Mouse (Mus musculus) forebrain, embryonic 10.5 days (tissue): Measurements from ENCODE around the gene Gm21973. TPM values are rescaled to one million over a fixed set of nuclear protein-coding genes. Genes with fewer than 3 reads are reported as not detected.

Experiments
- DNase-seq: peaks from one replicate; pipeline ENCODE4 v3.0.0-alpha.2; 2017; ENCODE audit warnings: low spot score; ENCODE audit errors: extremely low spot score
- H3K27ac ChIP-seq: fragments of 300-500 bp; sonication (generic); 2 replicates; pipeline ENCODE4 v1.5.1; 2016; ENCODE audit warnings: mild to moderate bottlenecking
- H3K27me3 ChIP-seq: fragments of 300-500 bp; sonication (generic); 2 replicates; pipeline ENCODE4 v1.6.1; 2016; ENCODE audit warnings: mild to moderate bottlenecking; ENCODE audit not compliant: poor library complexity, severe bottlenecking
- H3K36me3 ChIP-seq: fragments of 300-500 bp; sonication (generic); replicated peaks from 2 replicates; pipeline ENCODE4 v1.6.1; 2016; ENCODE audit warnings: mild to moderate bottlenecking, moderate library complexity
- H3K4me1 ChIP-seq: fragments of 300-500 bp; sonication (generic); 2 replicates; pipeline ENCODE4 v1.6.1; 2016
- H3K4me3 ChIP-seq: fragments of 300-500 bp; sonication (generic); 2 replicates; pipeline ENCODE4 v1.5.1; 2016; ENCODE audit warnings: mild to moderate bottlenecking, moderate library complexity
- H3K9me3 ChIP-seq: fragments of 300-500 bp; sonication (generic); 2 replicates; pipeline ENCODE4 v1.6.1; 2016; ENCODE audit warnings: mild to moderate bottlenecking, moderate library complexity
- WGBS: fragments of 180-500 bp; shearing (Covaris S2); methylation state at CpG from one replicate; pipeline ENCODE4 v1.1.7; 2016; 5-methylcytosine and 5-hydroxymethylcytosine counted together
- polyA plus RNA-seq: library from polyadenylated mRNA; unstranded; fragments of >200 nt; fragmentation: Nextera tagmentation; extraction: Ambion mirVana; gene quantifications from 2 replicates; pipeline ENCODE4 v1.2.1, GENCODE M21; 2016

The Gm21973 gene
- polyA plus RNA-seq, 1 experiment from 2014 or later, result not detected

- DNase-seq, result no peak
- no peak overlapping the region for H3K27ac ChIP-seq
- H3K9me3 ChIP-seq, result no peaks in the 10 kb centered on the region
- no peaks in the 10 kb centered on the region for H3K36me3 ChIP-seq
- H3K4me1 ChIP-seq, result no peaks in the 10 kb centered on the region
- no peaks in the 10 kb centered on the region for H3K27me3 ChIP-seq
- 79% methylated on average over 3 of the region's 3 CpGs for WGBS
- no peak overlapping the region for H3K4me3 ChIP-seq
Measured at GRCm38 (mm10) chr15:10338606-10339005, 13.4 kb downstream of the Gm21973 start.

DNA sequence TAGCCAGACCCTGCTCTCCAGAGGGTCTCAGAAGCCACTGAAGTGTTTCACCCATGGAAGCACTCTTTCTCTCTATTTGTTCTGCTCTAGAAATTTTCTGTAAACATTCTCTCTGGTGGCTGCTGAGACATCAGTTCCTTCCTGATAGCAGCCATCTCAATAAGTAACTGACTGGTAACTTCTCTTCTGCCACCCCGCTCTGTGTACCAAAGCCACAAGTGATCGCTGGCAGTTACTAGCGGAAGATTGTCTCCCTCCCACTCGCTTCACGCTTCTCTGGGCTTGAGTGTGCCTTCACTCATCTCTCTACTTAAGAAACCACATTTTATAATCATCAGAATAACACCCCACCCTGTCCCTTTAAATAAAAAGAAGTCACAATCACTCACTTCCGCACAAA, 21.9 kb downstream of the Gm21973 start:
- DNase-seq, result no peak
- no peaks in the 10 kb centered on the region for H3K27me3 ChIP-seq
- H3K9me3 ChIP-seq, result no peaks in the 10 kb centered on the region
- H3K4me1 ChIP-seq, result no peaks in the 10 kb centered on the region
- 94% methylated on average over 6 of the region's 6 CpGs for WGBS
- H3K4me3 ChIP-seq, result no peak overlapping the region
- no peaks in the 10 kb centered on the region for H3K36me3 ChIP-seq
- H3K27ac ChIP-seq, result no peak overlapping the region

DNA sequence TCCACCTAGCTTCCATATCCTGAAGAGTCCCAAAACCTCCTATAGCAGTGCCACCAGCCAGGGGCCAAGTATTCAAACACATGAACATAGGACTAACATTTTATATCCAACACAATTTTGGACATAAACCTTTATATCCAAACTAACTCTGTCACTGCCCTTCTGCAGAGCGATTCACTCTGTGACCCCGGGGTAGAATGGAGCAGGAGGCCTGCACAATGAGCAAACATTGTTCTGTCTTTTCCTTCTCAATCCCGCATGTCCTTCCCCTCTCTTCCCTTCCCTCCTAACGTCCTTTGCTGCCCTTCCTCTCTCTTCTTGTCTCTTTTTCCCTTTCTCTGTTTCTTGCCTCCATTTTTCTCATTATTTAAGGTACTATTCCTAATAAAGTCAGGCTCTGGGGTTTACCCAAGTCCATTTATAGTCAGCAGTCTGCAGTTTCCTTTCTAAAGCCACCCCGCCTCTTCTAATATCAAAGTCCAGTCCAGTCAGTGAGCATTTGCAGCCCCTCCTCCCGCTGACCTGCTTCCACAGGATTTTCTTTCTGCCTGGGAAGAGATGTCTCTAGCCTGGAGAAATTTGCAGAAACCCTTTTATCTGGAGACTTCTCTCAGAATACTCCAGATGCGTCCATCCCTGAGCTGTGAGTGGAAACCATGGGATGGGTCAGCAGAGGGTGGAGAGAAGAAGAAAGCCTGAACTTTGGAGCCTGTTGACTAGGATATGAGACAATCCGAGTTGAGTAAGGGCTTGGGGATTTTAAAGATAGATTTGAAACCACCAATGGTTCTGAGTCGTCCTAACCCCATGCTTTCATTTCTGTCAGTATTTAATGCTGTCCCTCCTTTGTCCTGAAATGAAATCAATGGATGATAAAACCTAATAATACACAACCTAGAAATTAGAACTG, 33.1 kb downstream of the Gm21973 start, which contains the start of gene Agxt2:
TSS of gene Agxt2 (plus strand) at position 494 of the 910 bp plus-strand sequence.
- no peaks in the 10 kb centered on the region for H3K27me3 ChIP-seq
- no peak within 1 kb of the TSS for H3K27ac ChIP-seq
- no peaks in the 10 kb centered on the region for H3K36me3 ChIP-seq
- H3K4me3 ChIP-seq, result no peak within 1 kb of the TSS
- no peak for DNase-seq
- no peaks in the 10 kb centered on the region for H3K4me1 ChIP-seq
- 80% methylated on average over 9 of the region's 9 CpGs for WGBS
- H3K9me3 ChIP-seq, result no peaks in the 10 kb centered on the region

DNA sequence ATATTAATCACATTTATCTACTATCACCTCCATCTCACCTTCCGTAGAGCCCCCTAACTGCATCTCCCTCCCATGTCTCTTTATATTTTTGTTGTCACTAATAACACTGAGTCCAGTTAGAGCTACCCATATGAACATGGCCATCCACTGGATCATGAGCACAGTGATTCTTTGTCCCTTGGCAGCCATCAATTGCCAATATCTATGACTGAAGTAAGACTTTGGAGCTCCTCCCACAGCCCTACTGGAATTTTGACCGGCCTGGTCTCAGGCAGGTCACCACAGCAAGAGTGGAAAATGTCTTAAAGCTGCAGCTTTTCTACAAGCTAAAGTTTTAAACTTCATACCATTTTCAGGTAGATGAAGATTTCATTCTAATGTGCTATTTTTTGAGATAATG, 41.2 kb downstream of the Gm21973 start:
- H3K27ac ChIP-seq, result no peak overlapping the region
- DNase-seq, result no peak
- no peak overlapping the region for H3K4me3 ChIP-seq
- no peaks in the 10 kb centered on the region for H3K9me3 ChIP-seq
- no peaks in the 10 kb centered on the region for H3K27me3 ChIP-seq
- H3K4me1 ChIP-seq, result no peaks in the 10 kb centered on the region
- 95% methylated on average over 2 of the region's 2 CpGs for WGBS
- no peaks in the 10 kb centered on the region for H3K36me3 ChIP-seq

DNA sequence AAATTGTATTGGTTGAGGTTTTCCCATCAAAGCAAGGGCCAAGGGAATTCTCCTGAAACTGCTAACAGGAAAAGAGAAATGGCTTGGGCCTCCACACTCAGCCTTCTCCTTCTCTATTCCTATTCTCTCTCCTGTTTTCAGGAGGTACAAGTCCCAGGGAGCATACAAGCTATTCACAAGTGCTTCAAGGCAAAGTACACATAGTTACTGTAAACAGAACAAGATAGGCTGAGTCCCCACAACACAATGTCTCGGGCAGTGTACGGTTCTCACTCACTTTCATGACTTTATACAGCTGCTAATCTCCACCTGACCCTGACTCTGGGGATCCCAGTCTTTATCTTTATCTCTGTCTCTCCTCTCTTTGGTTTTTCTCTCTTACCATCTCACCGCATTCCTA, 50.2 kb downstream of the Gm21973 start:
- no peaks in the 10 kb centered on the region for H3K4me1 ChIP-seq
- no peak for DNase-seq
- H3K4me3 ChIP-seq, result no peak overlapping the region
- H3K36me3 ChIP-seq, result no peaks in the 10 kb centered on the region
- H3K9me3 ChIP-seq, result no peaks in the 10 kb centered on the region
- no peaks in the 10 kb centered on the region for H3K27me3 ChIP-seq
- H3K27ac ChIP-seq, result no peak overlapping the region
- WGBS, result 86% methylated on average over 3 of the region's 3 CpGs

DNA sequence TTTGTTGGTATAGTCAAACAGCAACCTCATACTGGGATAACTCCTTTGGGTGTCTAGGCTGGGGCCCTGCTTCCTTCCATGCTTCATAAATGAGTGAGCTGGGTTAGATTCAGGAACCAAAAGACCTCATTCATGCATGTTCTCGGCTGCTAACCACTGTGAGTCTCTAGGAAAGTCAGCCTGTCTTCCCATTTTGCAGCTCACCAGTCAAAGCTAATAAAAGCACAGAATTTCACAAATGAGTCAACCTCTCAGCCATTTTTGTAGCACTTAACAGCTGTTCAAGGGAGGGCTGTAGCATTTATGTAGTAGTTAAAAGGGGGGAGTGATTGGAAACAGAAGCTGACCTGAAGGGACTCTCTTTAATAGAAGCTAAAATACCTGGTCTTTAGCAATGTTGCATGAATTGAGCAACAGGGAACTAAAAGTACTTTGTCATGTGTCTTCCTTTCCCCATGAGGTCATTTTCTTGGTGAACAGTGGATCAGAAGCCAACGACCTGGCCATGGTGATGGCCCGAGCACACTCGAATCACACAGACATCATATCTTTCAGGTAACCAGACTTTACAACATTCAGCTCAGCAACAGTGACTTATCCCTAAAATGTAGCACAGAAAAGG, 53.3 kb downstream of the Gm21973 start:
- Histone ChIP-seq H3K4me1 (no peaks in the 10 kb centered on the region), H3K27me3 (no peaks in the 10 kb centered on the region), H3K9me3 (no peaks in the 10 kb centered on the region), H3K36me3 (no peaks in the 10 kb centered on the region), H3K4me3 (no peak overlapping the region), H3K27ac (no peak overlapping the region)
- DNase-seq, result no peak
- 88% methylated on average over 4 of the region's 4 CpGs for WGBS

DNA sequence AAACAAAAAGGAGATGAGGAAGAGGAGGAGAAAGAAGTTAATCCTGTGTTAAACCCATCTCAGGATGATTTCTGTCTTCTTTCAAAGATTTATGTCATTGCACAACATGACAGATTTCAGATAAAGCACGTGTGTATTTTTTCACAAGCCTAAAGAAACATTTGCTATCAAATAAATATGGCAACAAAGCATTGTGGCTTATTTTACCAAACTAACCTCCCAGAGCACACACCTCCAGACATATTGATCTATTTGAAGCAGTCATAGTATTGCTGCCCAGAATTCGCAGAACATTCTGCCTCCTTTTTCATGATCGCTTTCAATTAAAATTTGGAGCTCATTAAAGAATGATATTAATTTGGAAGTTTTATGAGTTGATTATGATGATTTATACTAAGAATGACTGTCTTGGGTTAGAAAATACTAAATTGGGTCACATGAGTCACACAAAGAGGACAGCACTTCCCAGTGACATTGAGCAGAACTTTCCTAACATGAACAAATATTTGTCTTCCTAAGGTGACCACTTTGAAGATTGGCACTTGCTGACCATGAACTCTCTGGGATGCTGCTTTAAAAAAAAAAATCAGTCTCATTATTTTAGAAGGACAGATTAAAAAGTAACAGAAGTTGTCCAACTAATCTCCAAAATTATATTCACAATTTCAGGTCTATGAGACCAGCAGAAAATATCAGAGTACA, 54.7 kb downstream of the Gm21973 start:
- DNase-seq, result no peak
- no peaks in the 10 kb centered on the region for H3K9me3 ChIP-seq
- 93% methylated on average over 3 of the region's 3 CpGs for WGBS
- H3K36me3 ChIP-seq, result no peaks in the 10 kb centered on the region
- H3K27me3 ChIP-seq, result no peaks in the 10 kb centered on the region
- no peak overlapping the region for H3K4me3 ChIP-seq
- H3K27ac ChIP-seq, result no peak overlapping the region
- H3K4me1 ChIP-seq, result no peaks in the 10 kb centered on the region

GRCm38 (mm10) chr15:10387263-10387662, 62.1 kb downstream of the Gm21973 start:
- Histone ChIP-seq H3K4me3 (no peak overlapping the region), H3K9me3 (no peaks in the 10 kb centered on the region), H3K36me3 (no peaks in the 10 kb centered on the region), H3K27me3 (no peaks in the 10 kb centered on the region), H3K27ac (no peak overlapping the region), H3K4me1 (no peaks in the 10 kb centered on the region)
- 87% methylated on average over 2 of the region's 2 CpGs for WGBS
- DNase-seq, result no peak

DNA sequence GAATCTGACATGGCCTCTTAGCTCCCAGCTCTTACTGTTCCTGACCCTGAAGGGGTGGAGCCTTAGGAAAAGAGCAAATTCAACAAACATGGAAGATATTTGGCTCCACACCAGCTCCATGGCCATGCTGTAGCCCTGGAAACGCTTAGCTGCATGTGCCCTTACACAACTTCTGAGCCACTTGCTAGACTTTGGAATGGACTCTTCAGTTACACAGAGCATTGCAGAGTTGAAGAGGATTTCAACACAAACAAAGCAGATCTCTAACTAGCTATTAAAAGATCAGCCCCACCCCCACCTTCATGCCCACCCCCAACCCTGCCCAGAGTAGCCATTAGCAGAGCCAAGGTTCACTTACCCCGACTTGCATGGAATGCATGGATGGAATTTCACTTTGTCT, 74.6 kb downstream of the Gm21973 start:
- 75% methylated on average over 2 of the region's 2 CpGs for WGBS
- H3K27me3 ChIP-seq, result no peaks in the 10 kb centered on the region
- no peak for DNase-seq
- no peak overlapping the region for H3K4me3 ChIP-seq
- no peaks in the 10 kb centered on the region for H3K9me3 ChIP-seq
- H3K27ac ChIP-seq, result no peak overlapping the region
- no peaks in the 10 kb centered on the region for H3K36me3 ChIP-seq
- H3K4me1 ChIP-seq, result peaks cover 6% of the 10 kb centered on the region

DNA sequence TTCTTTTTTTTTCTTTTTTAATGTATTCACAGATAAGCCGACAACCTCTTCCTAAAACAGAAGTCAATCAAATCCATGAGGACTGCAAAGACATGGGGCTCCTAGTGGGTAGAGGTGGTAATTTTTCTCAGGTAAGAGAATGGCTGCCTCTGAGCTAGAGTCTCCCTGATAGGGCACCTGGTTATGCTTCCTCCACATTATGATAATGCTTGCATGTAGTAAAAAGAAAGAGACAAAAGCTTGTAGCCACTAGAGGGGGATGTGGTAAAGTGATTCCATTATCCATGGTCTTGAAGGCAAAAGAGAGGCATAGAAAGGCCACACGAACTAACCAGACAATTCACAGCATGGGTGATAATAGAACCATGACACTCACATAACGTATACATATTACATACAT, 75.2 kb downstream of the Gm21973 start:
- Histone ChIP-seq H3K36me3 (no peaks in the 10 kb centered on the region), H3K27ac (no peak overlapping the region), H3K27me3 (no peaks in the 10 kb centered on the region), H3K4me3 (no peak overlapping the region), H3K4me1 (peaks cover 6% of the 10 kb centered on the region), H3K9me3 (no peaks in the 10 kb centered on the region)
- no peak for DNase-seq
- 64% methylated on average over 3 of the region's 3 CpGs for WGBS

DNA sequence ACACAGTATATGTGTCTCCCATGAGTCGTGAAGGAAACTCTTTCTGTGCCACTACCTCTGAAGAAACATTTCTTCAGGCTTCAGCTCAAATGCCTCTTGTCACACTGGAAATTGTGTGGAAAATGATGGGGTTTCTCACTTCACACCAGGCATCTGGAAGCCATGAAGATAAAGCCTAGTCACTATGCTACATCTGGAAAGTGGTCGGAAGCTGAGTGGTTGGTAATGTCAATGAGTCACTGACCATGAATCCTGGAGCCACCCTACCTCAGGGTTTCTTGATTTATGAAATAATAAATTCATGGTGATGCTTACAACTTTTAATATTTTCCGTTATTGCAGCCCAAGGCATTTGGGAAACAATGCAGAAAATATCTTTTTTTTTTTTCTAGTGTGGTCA, 84.7 kb downstream of the Gm21973 start:
- Histone ChIP-seq H3K9me3 (no peaks in the 10 kb centered on the region), H3K27me3 (no peaks in the 10 kb centered on the region), H3K27ac (no peak overlapping the region), H3K4me3 (no peak overlapping the region), H3K4me1 (no peaks in the 10 kb centered on the region), H3K36me3 (no peaks in the 10 kb centered on the region)
- DNase-seq, result no peak
- 93% methylated on average over 3 of the region's 3 CpGs for WGBS

DNA sequence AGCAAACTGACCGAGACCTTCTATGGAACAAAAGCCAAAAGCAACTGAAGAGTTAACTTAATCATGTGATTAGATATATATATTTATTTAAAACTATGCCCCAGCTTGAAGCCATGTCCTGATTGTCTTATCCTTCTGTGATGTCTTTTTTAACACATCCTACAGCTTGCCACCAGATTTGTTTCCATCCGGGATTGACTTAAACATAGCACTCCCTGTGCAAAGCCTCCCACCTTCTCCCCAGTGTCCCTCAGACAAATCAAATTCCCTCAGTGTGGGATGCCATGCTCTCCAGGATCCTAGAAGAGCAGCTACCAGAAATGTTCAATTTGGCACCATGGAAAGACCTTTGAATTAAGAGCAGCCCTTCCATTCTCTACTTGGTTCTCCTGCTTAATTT, 85.7 kb downstream of the Gm21973 start:
- Histone ChIP-seq H3K27ac (no peak overlapping the region), H3K4me3 (no peak overlapping the region), H3K9me3 (no peaks in the 10 kb centered on the region), H3K36me3 (no peaks in the 10 kb centered on the region), H3K4me1 (no peaks in the 10 kb centered on the region), H3K27me3 (no peaks in the 10 kb centered on the region)
- 92% methylated on average over 2 of the region's 2 CpGs for WGBS
- no peak for DNase-seq

DNA sequence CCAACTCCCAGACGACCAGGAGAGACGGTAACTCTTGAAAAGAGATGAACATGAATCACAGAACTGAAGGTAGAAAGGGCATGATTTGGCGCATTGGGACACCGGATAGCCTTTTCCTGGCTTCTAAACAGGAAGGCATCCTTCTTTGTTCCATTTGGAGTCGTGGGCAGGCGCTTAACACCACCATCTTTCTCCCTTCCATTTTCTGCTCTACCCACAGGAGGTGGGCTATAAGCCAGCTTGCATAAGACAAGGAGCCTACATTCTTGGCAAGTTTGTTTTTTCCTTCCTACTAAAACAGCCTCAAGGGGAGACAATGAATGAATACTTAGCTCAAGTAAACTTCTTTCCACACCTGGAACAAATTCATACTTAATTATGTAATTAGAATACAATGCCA, 88.5 kb downstream of the Gm21973 start:
- H3K9me3 ChIP-seq, result no peaks in the 10 kb centered on the region
- no peak for DNase-seq
- no peaks in the 10 kb centered on the region for H3K27me3 ChIP-seq
- H3K4me1 ChIP-seq, result no peaks in the 10 kb centered on the region
- no peaks in the 10 kb centered on the region for H3K36me3 ChIP-seq
- H3K4me3 ChIP-seq, result no peak overlapping the region
- 93% methylated on average over 6 of the region's 6 CpGs for WGBS
- no peak overlapping the region for H3K27ac ChIP-seq
